Mouse (Mus musculus) liver, embryonic 14.5 days (tissue): ENCODE data around the gene Cachd1.

Experiments used
- CTCF ChIP-seq: IDR thresholded peaks from 2 replicates; pipeline ENCODE4 v1.5.1; 2016; ENCODE audit warnings: antibody characterized with exemption, low read depth, control low read depth
- EP300 ChIP-seq: IDR thresholded peaks from 2 replicates; pipeline ENCODE4 v1.6.1; 2016; ENCODE audit warnings: antibody characterized with exemption, low read depth

- TF ChIP-seq EP300 (no peak), CTCF (no peak)
Measured at GRCm38 (mm10) chr4:100811802-100812510, 35.5 kb downstream of the Cachd1 start.
